Mouse (Mus musculus) spleen, adult 2 months (tissue): ENCODE data around the gene Scube1.

Source experiments
- CTCF ChIP-seq: fragments of 200-500 bp; IDR thresholded peaks from 2 replicates; pipeline ENCODE4 v1.5.1; 2011; ENCODE audit warnings: mild to moderate bottlenecking, inconsistent platforms; ENCODE audit not compliant: insufficient read depth, insufficient read length, insufficient replicate concordance; ENCODE audit errors: extremely low read depth
- POLR2A ChIP-seq: fragments of 200-500 bp; IDR thresholded peaks from 2 replicates; pipeline ENCODE4 v1.6.1; 2011; ENCODE audit warnings: low read depth, low read length, inconsistent platforms

DNA sequence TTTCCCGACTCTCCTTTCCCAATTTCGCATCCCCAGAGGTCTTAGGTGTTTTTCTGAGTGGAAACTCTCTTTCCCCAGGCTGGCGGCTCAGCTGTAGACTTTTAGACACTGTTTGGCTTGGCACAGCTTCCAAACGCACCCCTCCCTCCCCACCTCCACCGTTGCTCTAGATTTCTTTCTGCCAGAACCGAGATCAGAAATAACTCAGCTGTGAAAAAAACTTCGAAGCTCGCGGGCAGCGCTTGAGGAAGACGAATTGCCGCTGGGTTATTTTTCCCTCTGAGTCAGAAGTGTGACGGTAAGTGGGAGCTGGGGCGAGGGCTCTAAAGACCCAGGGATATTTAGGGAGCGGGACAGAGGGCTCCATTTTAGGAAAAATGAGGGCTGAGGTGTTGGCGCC is 21.5 kb upstream of the Scube1 start:
- TF ChIP-seq POLR2A: no peak
- TF ChIP-seq CTCF: no peak
